Mouse (Mus musculus) midbrain, embryonic 16.5 days (tissue): ENCODE data around the gene Gm853. TPM values are rescaled to one million over a fixed set of nuclear protein-coding genes. Genes with fewer than 3 reads are reported as not detected.

Experiments
- ATAC-seq: fragments of 200-750 bp; cut with Nextera tagmentation; 2 replicates; pipeline ENCODE4 v1.8.0; 2017; ENCODE audit warnings: moderate TSS enrichment
- H3K27ac ChIP-seq: fragments of 300-500 bp; sonication (generic); 2 replicates; pipeline ENCODE4 v1.5.1; 2014; ENCODE audit warnings: mild to moderate bottlenecking, low read length, mixed read lengths
- H3K27me3 ChIP-seq: fragments of 300-500 bp; sonication (generic); 2 replicates; pipeline ENCODE4 v1.6.1; 2014; ENCODE audit warnings: low read depth, low read length, mixed read lengths; ENCODE audit not compliant: control insufficient read depth, insufficient read depth
- H3K36me3 ChIP-seq: fragments of 300-500 bp; sonication (generic); 2 replicates; pipeline ENCODE4 v1.6.1; 2014; ENCODE audit warnings: mild to moderate bottlenecking, low read length, moderate library complexity, mixed read lengths; ENCODE audit not compliant: control insufficient read depth, insufficient read depth
- H3K4me1 ChIP-seq: fragments of 300-500 bp; sonication (generic); 2 replicates; pipeline ENCODE4 v1.6.1; 2014; ENCODE audit warnings: mild to moderate bottlenecking, low read length, mixed read lengths; ENCODE audit not compliant: control insufficient read depth, insufficient read depth
- H3K4me2 ChIP-seq: fragments of 300-500 bp; sonication (generic); 2 replicates; pipeline ENCODE4 v1.6.1; 2014; ENCODE audit warnings: mild to moderate bottlenecking, low read length, mixed read lengths
- H3K4me3 ChIP-seq: fragments of 300-500 bp; sonication (generic); 2 replicates; pipeline ENCODE4 v1.5.1; 2014; ENCODE audit warnings: low read depth, mild to moderate bottlenecking, low read length, moderate library complexity, mixed read lengths
- H3K9ac ChIP-seq: fragments of 300-500 bp; sonication (generic); 2 replicates; pipeline ENCODE4 v1.6.1; 2014; ENCODE audit warnings: low read depth, low read length, mixed read lengths
- H3K9me3 ChIP-seq: fragments of 300-500 bp; sonication (generic); replicated peaks from 2 replicates; pipeline ENCODE4 v1.6.1; 2014; ENCODE audit warnings: mild to moderate bottlenecking, low read length, mixed read lengths; ENCODE audit not compliant: control insufficient read depth, poor library complexity, severe bottlenecking
- WGBS: fragments of 180-500 bp; shearing (Covaris S2); extraction: QIAGEN DNeasy Blood & Tissue Kit; methylation state at CpG from one replicate; pipeline ENCODE4 v1.1.7; 2014; 5-methylcytosine and 5-hydroxymethylcytosine counted together
- polyA plus RNA-seq: library from polyadenylated mRNA; unstranded; fragments of >200 nt; fragmentation: Nextera tagmentation; extraction: Ambion mirVana; gene quantifications from 2 replicates; pipeline ENCODE4 v1.2.1, GENCODE M21; 2015

Gene Gm853
- polyA plus RNA-seq, 1 experiment from 2014 or later = not detected

DNA sequence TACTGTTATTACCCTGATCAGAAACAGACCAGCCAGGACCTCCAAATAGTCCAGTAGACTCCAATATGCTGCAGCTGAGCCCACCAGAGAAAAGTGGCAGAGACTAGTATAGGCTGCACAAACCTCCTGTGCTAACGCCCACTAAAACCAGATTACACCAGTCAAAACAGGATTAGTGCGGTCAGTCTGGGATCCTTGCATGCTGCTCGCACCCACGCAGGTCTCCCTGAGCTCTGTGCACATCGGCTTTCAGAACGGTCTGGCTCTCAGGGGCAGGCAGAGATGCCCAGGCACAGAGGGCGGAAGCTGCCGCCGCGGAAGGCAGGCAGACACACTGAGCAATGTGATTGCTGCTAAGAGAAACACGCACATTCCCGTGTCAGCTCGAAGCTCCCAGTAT lies 39.2 kb downstream of the Gm853 start:
- H3K4me2 ChIP-seq = no peak overlapping the region
- no peak for ATAC-seq
- no peak overlapping the region for H3K27ac ChIP-seq
- no peak overlapping the region for H3K4me3 ChIP-seq
- H3K27me3 ChIP-seq = no peaks in the 10 kb centered on the region
- 61% methylated on average over 13 of the region's 13 CpGs for WGBS
- H3K9me3 ChIP-seq = no peaks in the 10 kb centered on the region
- no peaks in the 10 kb centered on the region for H3K4me1 ChIP-seq
- no peaks in the 10 kb centered on the region for H3K36me3 ChIP-seq
- H3K9ac ChIP-seq = no peak overlapping the region

DNA sequence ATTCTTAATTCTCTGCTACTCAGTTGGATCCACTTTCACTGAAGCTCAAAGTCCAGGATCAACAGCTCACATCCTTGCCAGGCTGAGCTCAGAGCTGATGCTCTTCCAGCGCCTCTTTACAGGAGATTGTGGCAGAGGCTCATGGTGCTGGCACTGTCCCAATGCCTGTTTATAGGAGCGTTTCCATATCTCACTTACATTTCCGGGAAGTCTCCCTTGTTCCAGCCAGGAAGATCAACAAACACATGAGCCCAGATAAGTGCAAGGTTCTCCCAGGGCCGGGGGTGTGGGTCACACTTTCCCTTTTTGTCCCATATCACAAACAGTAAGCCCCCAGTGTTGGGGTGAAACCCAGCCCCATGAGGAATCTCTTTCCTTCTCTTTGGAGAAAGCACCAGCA lies 40.3 kb downstream of the Gm853 start:
- no peaks in the 10 kb centered on the region for H3K36me3 ChIP-seq
- no peaks in the 10 kb centered on the region for H3K9me3 ChIP-seq
- no peak overlapping the region for H3K9ac ChIP-seq
- no peak overlapping the region for H3K4me3 ChIP-seq
- H3K4me1 ChIP-seq = no peaks in the 10 kb centered on the region
- H3K4me2 ChIP-seq = no peak overlapping the region
- no peak for ATAC-seq
- 75% methylated on average over 4 of the region's 4 CpGs for WGBS
- H3K27me3 ChIP-seq = no peaks in the 10 kb centered on the region
- no peak overlapping the region for H3K27ac ChIP-seq

GRCm38 (mm10) chr4:130180909-130181602 lies 41.1 kb downstream of the Gm853 start:
- no peak for ATAC-seq
- Histone ChIP-seq H3K27me3 (no peaks in the 10 kb centered on the region), H3K36me3 (no peaks in the 10 kb centered on the region), H3K9ac (no peak overlapping the region), H3K4me1 (no peaks in the 10 kb centered on the region), H3K4me3 (no peak overlapping the region), H3K27ac (no peak overlapping the region), H3K4me2 (no peak overlapping the region), H3K9me3 (no peaks in the 10 kb centered on the region)
- 58% methylated on average over 7 of the region's 7 CpGs for WGBS

- Histone ChIP-seq H3K9ac (no peak overlapping the region), H3K27ac (no peak overlapping the region), H3K4me2 (no peak overlapping the region), H3K4me1 (peaks cover 5% of the 10 kb centered on the region), H3K4me3 (no peak overlapping the region), H3K27me3 (peaks cover 5% of the 10 kb centered on the region; the same call in 1 of the 2 replicates), H3K36me3 (no peaks in the 10 kb centered on the region), H3K9me3 (no peaks in the 10 kb centered on the region)
- no peak for ATAC-seq
- 86% methylated on average over 3 of the region's 3 CpGs for WGBS
Observed at GRCm38 (mm10) chr4:130179876-130180275, 42.3 kb downstream of the Gm853 start.

DNA sequence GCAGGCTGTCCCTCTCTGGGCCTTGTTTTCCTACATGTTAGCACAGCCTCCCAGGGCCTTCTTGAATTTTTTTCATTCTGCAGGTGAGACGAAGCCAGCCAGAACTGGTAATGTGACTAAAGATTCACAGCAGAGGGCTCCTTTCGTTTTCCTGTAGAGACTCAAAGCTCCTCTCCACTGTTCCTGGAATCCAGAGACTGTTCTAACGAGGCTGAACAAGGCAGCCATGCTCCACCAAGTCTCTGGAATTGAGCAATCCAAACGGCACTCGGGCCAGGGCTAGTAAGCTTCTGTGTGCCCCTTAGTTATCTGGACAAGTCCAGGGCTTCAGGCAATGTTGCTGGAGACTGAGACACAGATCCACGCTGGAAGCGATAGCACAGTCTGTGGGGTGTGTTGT lies 44.7 kb downstream of the Gm853 start:
- H3K9ac ChIP-seq = no peak overlapping the region
- peaks cover 10% of the 10 kb centered on the region for H3K4me1 ChIP-seq
- no peak for ATAC-seq
- H3K9me3 ChIP-seq = no peaks in the 10 kb centered on the region
- no peak overlapping the region for H3K4me3 ChIP-seq
- H3K4me2 ChIP-seq = no peak overlapping the region
- no peak overlapping the region for H3K27ac ChIP-seq
- 71% methylated on average over 7 of the region's 7 CpGs for WGBS
- peaks cover 22% of the 10 kb centered on the region for H3K27me3 ChIP-seq
- H3K36me3 ChIP-seq = no peaks in the 10 kb centered on the region

- ATAC-seq = no peak
- no peaks in the 10 kb centered on the region for H3K36me3 ChIP-seq
Observed at GRCm38 (mm10) chr4:130177087-130177486, 45.1 kb downstream of the Gm853 start.

GRCm38 (mm10) chr4:130176156-130176720 lies 46.0 kb downstream of the Gm853 start:
- WGBS = 83% methylated on average over 5 of the region's 5 CpGs
- Histone ChIP-seq H3K27me3 (peaks cover 22% of the 10 kb centered on the region), H3K9ac (no peak overlapping the region)

More at GRCm38 (mm10) chr4:130177087-130177486, 45.1 kb downstream of the Gm853 start:
- H3K9ac ChIP-seq = no peak overlapping the region
- 84% methylated on average over 4 of the region's 4 CpGs for WGBS
- H3K4me1 ChIP-seq = peaks cover 10% of the 10 kb centered on the region
- H3K9me3 ChIP-seq = no peaks in the 10 kb centered on the region
- H3K4me2 ChIP-seq = no peak overlapping the region
- H3K27ac ChIP-seq = no peak overlapping the region
- peaks cover 22% of the 10 kb centered on the region for H3K27me3 ChIP-seq
- no peak overlapping the region for H3K4me3 ChIP-seq

DNA sequence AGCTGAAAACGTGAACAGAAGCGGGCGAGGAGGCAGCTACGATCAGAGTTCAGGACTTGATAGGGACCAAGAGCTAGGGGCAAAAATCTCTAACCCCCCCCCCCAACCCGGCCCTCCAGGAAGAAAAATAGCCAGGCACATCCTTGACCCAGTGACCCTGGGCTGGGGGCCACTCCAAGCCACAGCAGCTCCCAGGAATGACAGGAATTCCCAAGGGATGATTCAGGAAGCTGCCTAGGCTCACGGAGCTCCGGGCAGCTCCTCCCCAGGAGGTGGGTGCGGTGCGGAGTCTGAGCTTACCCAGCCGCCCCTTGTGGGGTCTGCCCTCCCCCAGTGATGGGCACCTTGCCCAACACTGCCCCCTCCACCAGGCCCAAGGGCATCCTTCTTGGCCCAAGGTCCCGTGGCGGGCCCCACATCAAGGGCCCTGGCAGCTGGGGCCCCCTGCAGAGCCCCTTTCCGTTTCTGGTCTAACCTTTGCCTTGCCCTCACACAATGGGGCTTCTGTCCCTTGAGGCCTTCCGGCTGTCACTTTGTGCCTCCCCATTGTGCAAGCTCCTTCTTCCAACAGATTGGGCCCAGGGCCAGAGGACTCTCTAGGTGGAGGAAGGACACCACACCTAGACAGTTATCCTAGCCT lies 47.0 kb downstream of the Gm853 start, which contains the start of gene Tinagl1:
TSS of gene Tinagl1 (minus strand) at position 51 of the 640 bp plus-strand sequence.
- WGBS = 1% methylated on average over 14 of the region's 14 CpGs
- Histone ChIP-seq H3K9ac (no peak within 1 kb of the TSS), H3K4me3 (no peak within 1 kb of the TSS)

More at GRCm38 (mm10) chr4:130176156-130176720, 46.0 kb downstream of the Gm853 start:
- Histone ChIP-seq H3K27ac (no peak overlapping the region), H3K4me1 (peaks cover 10% of the 10 kb centered on the region), H3K36me3 (no peaks in the 10 kb centered on the region), H3K4me3 (no peak overlapping the region), H3K9me3 (no peaks in the 10 kb centered on the region), H3K4me2 (no peak overlapping the region)
- no peak for ATAC-seq

More for the DNA sequence above, 47.0 kb downstream of the Gm853 start, which contains the start of gene Tinagl1:
- Histone ChIP-seq H3K9me3 (no peaks in the 10 kb centered on the region), H3K4me1 (peaks cover 10% of the 10 kb centered on the region), H3K27me3 (peaks cover 22% of the 10 kb centered on the region), H3K4me2 (peak within 1 kb of the TSS; percentile 32), H3K27ac (no peak within 1 kb of the TSS), H3K36me3 (no peaks in the 10 kb centered on the region)
- no peak for ATAC-seq
